Mouse (Mus musculus) thymus, adult 2 months (tissue): ENCODE results near the gene Mcm5.

Experiments
- CTCF ChIP-seq: fragments of 200-500 bp; IDR thresholded peaks from 2 replicates; pipeline ENCODE4 v1.5.1; 2012; ENCODE audit warnings: mild to moderate bottlenecking, control low read depth, low read length, moderate library complexity, borderline replicate concordance; ENCODE audit not compliant: control insufficient read depth, poor library complexity, insufficient read depth; ENCODE audit errors: extremely low read depth
- POLR2A ChIP-seq: fragments of 200-500 bp; IDR thresholded peaks from 2 replicates; pipeline ENCODE4 v1.6.1; 2012; ENCODE audit warnings: mild to moderate bottlenecking, low read length, control low read depth, moderate library complexity; ENCODE audit not compliant: control insufficient read depth, poor library complexity, insufficient read depth; ENCODE audit errors: extremely low read depth

DNA sequence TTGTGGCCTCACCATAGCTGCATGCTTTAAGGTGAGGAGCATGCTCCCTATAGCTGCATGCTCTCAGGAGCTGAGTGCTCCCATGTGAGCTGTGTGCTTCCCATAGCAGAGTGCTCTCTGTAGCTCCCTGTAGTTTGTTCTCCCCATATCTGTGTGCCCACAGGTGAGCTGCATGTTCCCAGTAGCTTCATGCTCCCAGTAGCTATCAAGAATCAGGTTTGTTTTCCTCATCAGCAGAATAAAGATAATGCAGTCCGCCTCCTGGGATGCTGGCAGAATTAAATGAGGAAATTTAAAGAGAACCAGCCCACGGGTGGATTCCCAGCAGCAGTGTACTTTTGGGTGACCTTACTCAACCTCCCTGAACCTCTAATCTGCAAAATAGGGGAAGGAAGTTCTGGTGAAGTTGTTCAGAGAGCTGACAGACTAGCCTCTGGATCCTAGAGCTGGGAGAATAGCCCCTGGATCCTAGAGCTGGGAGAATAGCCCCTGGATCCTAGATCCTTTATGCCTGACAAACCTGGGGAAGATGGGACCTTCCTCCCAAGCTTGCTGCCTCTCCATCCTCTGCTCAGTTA, 43.2 kb downstream of the Mcm5 start:
- TF ChIP-seq CTCF, result no peak
- TF ChIP-seq POLR2A, result no peak
